Mouse (Mus musculus): ENCODE measurements around the gene C1qa.
A peak's percentile ranks its signal among the peaks of the same experiment; 100 is the strongest.

DNA sequence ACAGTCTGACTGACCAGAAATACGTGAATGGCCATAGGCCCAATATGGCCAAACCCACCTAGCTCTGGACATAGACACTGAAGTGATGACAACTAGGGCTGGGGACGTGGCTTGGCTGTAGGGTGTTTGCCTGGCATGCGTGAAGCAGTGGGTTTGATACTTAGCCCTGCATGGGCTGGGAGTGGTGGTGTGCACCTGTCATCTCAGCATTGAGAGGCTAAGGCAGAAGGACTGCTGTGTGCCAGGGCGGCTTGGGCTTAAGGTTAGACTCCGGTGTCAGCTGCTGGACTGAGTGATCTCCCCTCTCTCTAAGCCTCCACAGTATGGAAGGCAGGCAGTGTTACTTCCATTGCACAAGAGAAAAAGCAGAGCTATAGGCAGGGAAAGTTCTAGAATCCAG, 39.3 kb upstream of the C1qa start:
- TF ChIP-seq POLR2A (IDR thresholded peaks at IDR 0.05; ENCODE audit: insufficient read length, low read depth) (no peak), USF1 (IDR thresholded peaks at IDR 0.05; ENCODE audit: low read depth) (no peak), MAX (IDR thresholded peaks at IDR 0.05; ENCODE audit: low read depth) (no peak), TCF12 (IDR thresholded peaks at IDR 0.05; ENCODE audit: insufficient read depth, poor library complexity, severe bottlenecking) (no peak), MYOG (IDR thresholded peaks at IDR 0.05; ENCODE audit: control insufficient read depth in 1 of 3, insufficient read depth in 1 of 3, insufficient read length in 2 of 3, low read depth in 2 of 3) (peak in 1 of 3 experiments; percentile 67), E2F4 (IDR thresholded peaks at IDR 0.05; ENCODE audit: insufficient read depth) (no peak), MYOD1 (IDR thresholded peaks at IDR 0.05; ENCODE audit: control insufficient read depth in 1 of 3, insufficient read length in 2 of 3, low read depth in 2 of 3) (peak in 2 of 3 experiments; percentile 20 to 81)

Measured in myocyte (in vitro differentiated cells).